Mouse (Mus musculus): Measurements from ENCODE around the gene Trim45. TPM values are rescaled to one million over a fixed set of nuclear protein-coding genes. Genes with fewer than 3 reads are reported as not detected.

Trim45 gene
- 5.0 and 5.9 TPM in 2 replicates for polyA plus RNA-seq (2014; fragmentation: Nextera tagmentation; extraction: Ambion mirVana)

DNA sequence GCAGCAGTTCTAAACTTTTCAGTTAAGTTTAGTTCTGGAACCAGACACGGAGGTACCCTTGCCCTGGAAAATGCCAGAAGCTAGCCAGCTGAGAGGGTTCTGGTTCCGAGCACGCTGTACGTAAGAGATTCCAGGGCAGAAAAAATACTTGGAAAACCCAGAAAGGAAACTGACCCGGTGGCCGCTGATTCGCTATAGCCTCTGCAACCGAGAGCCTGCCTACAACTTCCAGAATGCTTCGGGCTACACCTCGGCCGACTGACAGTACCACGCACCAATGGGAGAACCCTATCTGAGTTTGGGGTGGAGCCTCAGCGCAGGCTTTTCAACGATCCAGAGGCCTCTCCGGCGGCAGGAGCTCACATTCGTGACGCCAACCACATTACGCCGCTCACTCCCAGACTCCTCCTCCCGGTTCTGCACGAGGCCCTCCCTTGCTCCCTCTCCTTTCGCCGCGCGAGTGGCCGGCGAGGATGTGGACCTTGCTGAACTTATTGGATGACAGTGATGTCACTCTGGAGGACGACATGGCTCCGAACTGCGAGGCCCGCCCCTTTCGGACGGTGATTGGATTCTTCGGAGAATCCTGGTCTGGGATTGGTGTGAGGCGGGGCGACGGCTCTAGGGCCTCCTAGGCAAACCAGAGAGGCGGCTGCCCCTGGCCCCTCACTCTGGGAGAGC, at the start of gene Trim45:
Gene Trim45 (plus strand): TSS at position 378 of the 681 bp plus-strand sequence.
- Histone ChIP-seq H3K27me3 (ENCODE audit: control insufficient read depth, insufficient read depth, low read length) (no peaks in the 10 kb centered on the region), H3K4me3 (ENCODE audit: low read depth, low read length) (peak within 1 kb of the TSS; percentile 45), H3K27ac (ENCODE audit: low read depth, low read length) (peak within 1 kb of the TSS; percentile 13; the same call in 1 of the 2 replicates), H3K9me3 (ENCODE audit: control insufficient read depth, low read length) (no peaks in the 10 kb centered on the region), H3K9ac (ENCODE audit: low read length) (peak within 1 kb of the TSS; percentile 69), H3K4me1 (replicated peaks; ENCODE audit: control insufficient read depth, insufficient read depth, low read length) (peaks cover 4% of the 10 kb centered on the region), H3K4me2 (ENCODE audit: low read depth, low read length, severe bottlenecking) (peak within 1 kb of the TSS; percentile 67), H3K36me3 (ENCODE audit: control insufficient read depth, insufficient read depth, low read length) (no peaks in the 10 kb centered on the region)
- DNase-seq (ENCODE audit: low spot score): peak; percentile 98
- peak; percentile 99 for ATAC-seq (replicated peaks; ENCODE audit: low FRiP score)
- under 1% methylated on average over 39 of the region's 39 CpGs for WGBS

GRCm38 (mm10) chr3:100877057-100877456, 44.9 kb upstream of the Trim45 start:
- no peak for ATAC-seq (replicated peaks; ENCODE audit: low FRiP score)
- H3K4me2 ChIP-seq (ENCODE audit: low read depth, low read length, severe bottlenecking): no peak overlapping the region

DNA sequence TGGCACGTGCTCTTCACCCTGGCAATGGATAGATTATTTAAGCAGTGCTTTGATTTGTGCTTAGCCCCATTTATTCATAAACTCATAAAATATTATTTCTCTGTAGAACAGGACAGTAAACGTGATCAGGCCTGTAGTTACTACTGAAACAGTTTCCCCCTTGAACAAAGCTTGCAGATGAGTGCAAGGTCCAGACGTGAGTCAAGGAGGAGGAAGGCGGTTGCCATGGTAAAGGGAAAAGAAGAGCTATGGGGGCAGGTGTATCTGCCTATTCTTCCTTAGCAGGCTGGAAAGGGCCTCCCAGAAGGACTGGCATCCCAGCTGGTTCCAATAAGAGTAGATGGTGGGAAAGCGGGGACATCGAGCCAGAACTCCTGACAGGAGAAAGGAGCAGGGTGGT, 40.6 kb upstream of the Trim45 start:
- 83% methylated on average over 6 of the region's 6 CpGs for WGBS
- H3K36me3 ChIP-seq (ENCODE audit: control insufficient read depth, insufficient read depth, low read length): no peaks in the 10 kb centered on the region
- H3K4me3 ChIP-seq (ENCODE audit: low read depth, low read length): no peak overlapping the region
- H3K4me1 ChIP-seq (replicated peaks; ENCODE audit: control insufficient read depth, insufficient read depth, low read length): no peaks in the 10 kb centered on the region
- H3K27ac ChIP-seq (ENCODE audit: low read depth, low read length): no peak overlapping the region
- no peak overlapping the region for H3K4me2 ChIP-seq (ENCODE audit: low read depth, low read length, severe bottlenecking)
- no peak for ATAC-seq (replicated peaks; ENCODE audit: low FRiP score)
- DNase-seq (ENCODE audit: low spot score): no peak
- H3K27me3 ChIP-seq (ENCODE audit: control insufficient read depth, insufficient read depth, low read length): no peaks in the 10 kb centered on the region
- H3K9ac ChIP-seq (ENCODE audit: low read length): no peak overlapping the region
- no peaks in the 10 kb centered on the region for H3K9me3 ChIP-seq (ENCODE audit: control insufficient read depth, low read length)

More at GRCm38 (mm10) chr3:100877057-100877456, 44.9 kb upstream of the Trim45 start:
- Histone ChIP-seq H3K9ac (ENCODE audit: low read length) (no peak overlapping the region), H3K4me3 (ENCODE audit: low read depth, low read length) (no peak overlapping the region), H3K4me1 (replicated peaks; ENCODE audit: control insufficient read depth, insufficient read depth, low read length) (no peaks in the 10 kb centered on the region), H3K27ac (ENCODE audit: low read depth, low read length) (no peak overlapping the region), H3K27me3 (ENCODE audit: control insufficient read depth, insufficient read depth, low read length) (no peaks in the 10 kb centered on the region), H3K36me3 (ENCODE audit: control insufficient read depth, insufficient read depth, low read length) (no peaks in the 10 kb centered on the region), H3K9me3 (ENCODE audit: control insufficient read depth, low read length) (no peaks in the 10 kb centered on the region)
- WGBS: 96% methylated on average over 4 of the region's 4 CpGs
- DNase-seq (ENCODE audit: low spot score): no peak

DNA sequence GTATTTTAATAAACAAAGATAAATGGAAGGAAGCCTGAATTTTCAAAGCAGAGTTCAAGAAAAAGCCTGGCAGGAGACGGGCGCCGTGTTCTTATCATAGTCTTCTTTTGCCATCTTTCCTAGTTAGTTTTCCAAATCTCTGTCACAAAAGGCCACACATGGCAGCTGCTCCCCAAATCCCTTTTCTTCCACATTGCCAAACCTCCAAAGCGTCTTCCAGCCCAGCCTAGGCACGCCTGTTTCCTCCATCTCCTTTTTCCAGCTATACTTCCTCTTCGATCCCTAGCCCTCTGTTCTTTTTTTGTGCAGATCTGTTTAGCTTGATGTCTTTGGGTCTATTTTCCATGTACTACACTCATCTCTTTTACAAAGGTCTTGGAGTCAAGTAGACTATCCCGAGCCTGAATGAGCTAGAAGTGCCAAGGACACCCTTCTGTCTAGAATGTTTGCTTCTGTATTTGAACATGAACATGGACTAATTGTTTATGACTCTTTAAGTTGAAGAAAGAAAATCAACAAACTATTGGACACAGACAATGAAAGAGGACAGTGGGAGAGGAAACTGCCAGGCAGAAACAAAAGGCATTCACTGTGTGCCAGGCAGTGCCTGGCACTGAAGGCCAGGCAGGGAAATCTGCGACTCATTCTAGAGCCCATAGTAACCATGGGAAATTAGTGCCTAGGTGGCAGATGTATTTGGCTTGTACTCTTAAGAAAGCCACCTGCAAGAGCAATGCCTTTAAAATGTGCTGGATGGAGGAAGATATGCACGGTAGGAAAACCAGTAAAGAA, 40.0 kb upstream of the Trim45 start:
- no peaks in the 10 kb centered on the region for H3K27me3 ChIP-seq (ENCODE audit: control insufficient read depth, insufficient read depth, low read length)
- no peak overlapping the region for H3K9ac ChIP-seq (ENCODE audit: low read length)
- H3K9me3 ChIP-seq (ENCODE audit: control insufficient read depth, low read length): no peaks in the 10 kb centered on the region
- no peak overlapping the region for H3K4me2 ChIP-seq (ENCODE audit: low read depth, low read length, severe bottlenecking)
- H3K36me3 ChIP-seq (ENCODE audit: control insufficient read depth, insufficient read depth, low read length): no peaks in the 10 kb centered on the region
- 91% methylated on average over 9 of the region's 9 CpGs for WGBS
- DNase-seq (ENCODE audit: low spot score): no peak
- ATAC-seq (replicated peaks; ENCODE audit: low FRiP score): no peak
- H3K4me3 ChIP-seq (ENCODE audit: low read depth, low read length): no peak overlapping the region
- H3K4me1 ChIP-seq (replicated peaks; ENCODE audit: control insufficient read depth, insufficient read depth, low read length): no peaks in the 10 kb centered on the region
- H3K27ac ChIP-seq (ENCODE audit: low read depth, low read length): no peak overlapping the region

DNA sequence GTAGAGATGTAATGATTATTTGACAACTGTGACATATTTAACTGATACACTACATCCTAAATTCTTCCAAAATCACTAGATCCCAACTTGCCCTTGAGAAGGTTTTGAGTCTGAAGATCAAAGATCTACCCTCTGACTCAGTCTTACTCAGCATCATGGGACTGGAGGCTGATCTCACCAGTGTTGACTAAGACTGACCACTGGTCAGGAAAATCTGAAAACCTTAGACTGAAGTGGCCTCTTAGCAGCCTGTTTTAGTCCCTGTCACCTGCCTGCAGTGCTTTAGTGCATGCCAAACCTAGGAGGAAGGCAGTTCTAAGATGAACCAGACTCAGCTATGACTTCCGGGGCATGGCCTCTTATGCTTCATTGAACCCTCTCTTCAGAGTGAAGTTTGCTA, 32.8 kb upstream of the Trim45 start:
- H3K36me3 ChIP-seq (ENCODE audit: control insufficient read depth, insufficient read depth, low read length): no peaks in the 10 kb centered on the region
- H3K9ac ChIP-seq (ENCODE audit: low read length): no peak overlapping the region
- no peaks in the 10 kb centered on the region for H3K4me1 ChIP-seq (replicated peaks; ENCODE audit: control insufficient read depth, insufficient read depth, low read length)
- 90% methylated on average over 1 of the region's 1 CpGs for WGBS
- ATAC-seq (replicated peaks; ENCODE audit: low FRiP score) (no peak), DNase-seq (ENCODE audit: low spot score) (no peak)
- no peaks in the 10 kb centered on the region for H3K9me3 ChIP-seq (ENCODE audit: control insufficient read depth, low read length)
- H3K4me3 ChIP-seq (ENCODE audit: low read depth, low read length): no peak overlapping the region
- H3K27ac ChIP-seq (ENCODE audit: low read depth, low read length): no peak overlapping the region
- H3K4me2 ChIP-seq (ENCODE audit: low read depth, low read length, severe bottlenecking): no peak overlapping the region
- H3K27me3 ChIP-seq (ENCODE audit: control insufficient read depth, insufficient read depth, low read length): no peaks in the 10 kb centered on the region

- H3K27ac ChIP-seq (ENCODE audit: low read depth, low read length): no peak overlapping the region
- H3K4me1 ChIP-seq (replicated peaks; ENCODE audit: control insufficient read depth, insufficient read depth, low read length): no peaks in the 10 kb centered on the region
- no peak overlapping the region for H3K4me3 ChIP-seq (ENCODE audit: low read depth, low read length)
- WGBS: 96% methylated on average over 3 of the region's 3 CpGs
- H3K4me2 ChIP-seq (ENCODE audit: low read depth, low read length, severe bottlenecking): no peak overlapping the region
- H3K9me3 ChIP-seq (ENCODE audit: control insufficient read depth, low read length): no peaks in the 10 kb centered on the region
- no peak overlapping the region for H3K9ac ChIP-seq (ENCODE audit: low read length)
- no peak for DNase-seq (ENCODE audit: low spot score)
- ATAC-seq (replicated peaks; ENCODE audit: low FRiP score): no peak
- no peaks in the 10 kb centered on the region for H3K36me3 ChIP-seq (ENCODE audit: control insufficient read depth, insufficient read depth, low read length)
- H3K27me3 ChIP-seq (ENCODE audit: control insufficient read depth, insufficient read depth, low read length): no peaks in the 10 kb centered on the region
Observed at GRCm38 (mm10) chr3:100890406-100890805, 31.6 kb upstream of the Trim45 start.

DNA sequence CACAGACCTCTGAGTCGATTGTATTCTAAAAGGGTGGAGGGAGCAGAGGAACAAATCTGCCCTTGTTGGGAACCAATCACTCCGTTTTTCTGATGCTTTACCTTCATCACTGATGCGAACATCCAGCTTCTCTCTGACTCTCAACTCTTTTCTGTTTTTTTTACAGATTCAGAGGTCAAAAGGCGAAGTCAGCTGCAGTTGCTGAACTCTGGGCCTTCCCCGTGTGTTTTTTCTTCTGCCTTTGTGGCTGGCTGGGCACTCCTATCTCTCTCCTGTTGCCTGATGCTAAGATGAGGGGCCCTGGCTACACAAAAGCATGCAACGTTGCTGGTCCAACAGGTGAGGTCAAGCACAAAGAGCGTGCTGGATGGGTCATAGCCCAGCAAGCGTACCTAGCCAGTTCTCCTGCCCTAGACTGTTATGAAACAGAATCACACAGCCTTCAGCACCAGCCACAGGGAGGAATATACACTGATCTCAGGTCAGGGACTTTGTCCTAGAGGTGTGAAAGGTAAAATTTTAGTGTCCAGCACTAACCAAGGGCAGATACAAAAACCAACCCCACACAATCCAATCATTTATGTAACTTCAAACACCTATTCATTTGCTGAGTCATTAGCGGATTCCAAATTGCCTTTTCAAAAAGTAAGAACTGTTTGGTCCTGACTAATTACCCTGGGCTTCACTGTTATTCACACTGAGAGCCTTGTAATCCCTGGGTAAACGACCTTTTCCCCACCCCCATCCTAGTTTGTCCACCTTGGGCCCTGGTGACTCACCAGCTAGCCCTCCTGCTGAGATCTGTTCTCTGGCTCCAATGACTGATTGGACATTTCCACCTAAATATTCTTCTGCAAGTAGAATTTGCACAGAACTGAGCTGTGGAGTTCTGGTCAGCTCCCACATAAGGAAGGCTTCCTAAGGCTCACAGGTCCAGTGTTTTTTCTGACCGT, 29.3 kb upstream of the Trim45 start:
- H3K9me3 ChIP-seq (ENCODE audit: control insufficient read depth, low read length): no peaks in the 10 kb centered on the region
- no peaks in the 10 kb centered on the region for H3K4me1 ChIP-seq (replicated peaks; ENCODE audit: control insufficient read depth, insufficient read depth, low read length)
- ATAC-seq (replicated peaks; ENCODE audit: low FRiP score): no peak
- H3K4me3 ChIP-seq (ENCODE audit: low read depth, low read length): no peak overlapping the region
- WGBS: 55% methylated on average over 11 of the region's 11 CpGs
- no peak overlapping the region for H3K4me2 ChIP-seq (ENCODE audit: low read depth, low read length, severe bottlenecking)
- no peak overlapping the region for H3K27ac ChIP-seq (ENCODE audit: low read depth, low read length)
- no peak for DNase-seq (ENCODE audit: low spot score)
- H3K9ac ChIP-seq (ENCODE audit: low read length): no peak overlapping the region
- H3K27me3 ChIP-seq (ENCODE audit: control insufficient read depth, insufficient read depth, low read length): no peaks in the 10 kb centered on the region
- no peaks in the 10 kb centered on the region for H3K36me3 ChIP-seq (ENCODE audit: control insufficient read depth, insufficient read depth, low read length)

DNA sequence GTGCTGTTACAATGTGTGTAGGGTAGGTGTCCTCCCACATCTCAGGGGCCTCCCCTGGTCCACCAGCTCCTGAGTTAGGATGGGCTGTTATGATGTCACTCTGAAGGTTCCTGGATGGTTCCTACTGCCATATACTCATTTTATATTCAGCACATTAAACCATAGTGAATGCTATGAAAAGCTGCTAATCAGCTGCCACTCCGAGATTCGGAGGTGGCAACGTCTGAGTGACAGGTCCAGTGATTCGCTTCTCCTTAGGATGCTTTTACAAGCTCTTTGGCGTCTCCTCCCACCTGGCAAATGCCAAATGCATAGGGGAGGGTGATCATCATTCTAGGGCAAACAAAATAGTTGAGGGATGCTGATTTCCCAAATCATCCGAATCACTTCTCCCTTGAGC, 26.5 kb upstream of the Trim45 start:
- no peaks in the 10 kb centered on the region for H3K9me3 ChIP-seq (ENCODE audit: control insufficient read depth, low read length)
- WGBS: 82% methylated on average over 6 of the region's 6 CpGs
- no peak for ATAC-seq (replicated peaks; ENCODE audit: low FRiP score)
- H3K9ac ChIP-seq (ENCODE audit: low read length): no peak overlapping the region
- H3K27ac ChIP-seq (ENCODE audit: low read depth, low read length): no peak overlapping the region
- no peak overlapping the region for H3K4me3 ChIP-seq (ENCODE audit: low read depth, low read length)
- no peak overlapping the region for H3K4me2 ChIP-seq (ENCODE audit: low read depth, low read length, severe bottlenecking)
- H3K4me1 ChIP-seq (replicated peaks; ENCODE audit: control insufficient read depth, insufficient read depth, low read length): no peaks in the 10 kb centered on the region
- H3K27me3 ChIP-seq (ENCODE audit: control insufficient read depth, insufficient read depth, low read length): no peaks in the 10 kb centered on the region
- DNase-seq (ENCODE audit: low spot score): no peak
- no peaks in the 10 kb centered on the region for H3K36me3 ChIP-seq (ENCODE audit: control insufficient read depth, insufficient read depth, low read length)
